Mouse (Mus musculus): ENCODE measurements around the gene Olfr1309. TPM values are rescaled to one million over a fixed set of nuclear protein-coding genes. Genes with fewer than 3 reads are reported as not detected.
"Not testable (repeated sequence)": the region's sequence is repeated elsewhere in the genome, so short reads cannot be mapped to it uniquely, and the experiment has no call there.

The Olfr1309 gene
- polyA plus RNA-seq (2011; ENCODE audit: insufficient read depth, insufficient read length, low read depth, missing spikeins) = 0.15 TPM in 1 of 2 replicates, not detected in the other

- no peaks in the 10 kb centered on the region for H3K4me1 ChIP-seq (ENCODE audit: control insufficient read depth, insufficient read depth, low read length)
- no peaks in the 10 kb centered on the region for H3K9me3 ChIP-seq (replicated peaks; ENCODE audit: control insufficient read depth, insufficient read depth, low read length, poor library complexity, severe bottlenecking)
- no peak within 1 kb of the TSS for H3K27ac ChIP-seq (ENCODE audit: insufficient read depth, low read length)
- no peaks in the 10 kb centered on the region for H3K27me3 ChIP-seq (ENCODE audit: control insufficient read depth, insufficient read depth, low read length, poor library complexity, severe bottlenecking)
- H3K36me3 ChIP-seq (ENCODE audit: control insufficient read depth, insufficient read depth, low read length, poor library complexity, severe bottlenecking) = no peaks in the 10 kb centered on the region
- no peak within 1 kb of the TSS for H3K9ac ChIP-seq (ENCODE audit: low read depth, poor library complexity, severe bottlenecking)
- H3K4me3 ChIP-seq (ENCODE audit: low read depth, low read length) = no peak within 1 kb of the TSS
- TF ChIP-seq EP300 (IDR thresholded peaks at IDR 0.05; ENCODE audit: insufficient read depth, low read depth, low read length) (no peak), POLR2A (IDR thresholded peaks at IDR 0.05; ENCODE audit: insufficient read depth, low read length) (no peak), CTCF (IDR thresholded peaks at IDR 0.05; ENCODE audit: low read depth, low read length) (no peak)
These were observed at the start of gene Olfr1309 for GRCm38 (mm10) chr2:111990181-111990580. Gene Olfr1309, minus strand, starts transcription at chr2:111990281.

- H3K36me3 ChIP-seq (ENCODE audit: control insufficient read depth, insufficient read depth, low read length, poor library complexity, severe bottlenecking); H3K27ac ChIP-seq (ENCODE audit: insufficient read depth, low read length); H3K27me3 ChIP-seq (ENCODE audit: control insufficient read depth, insufficient read depth, low read length, poor library complexity, severe bottlenecking): not testable (repeated sequence)
These were observed 36.9 kb upstream of the Olfr1309 start for GRCm38 (mm10) chr2:112026971-112027370.

GRCm38 (mm10) chr2:112024312-112024711, 34.2 kb upstream of the Olfr1309 start, which contains the start of gene Olfr1311:
Gene Olfr1311, minus strand, starts transcription at chr2:112024412.
- no peak within 1 kb of the TSS for H3K9ac ChIP-seq (ENCODE audit: low read depth, poor library complexity, severe bottlenecking)
- TF ChIP-seq CTCF (IDR thresholded peaks at IDR 0.05; ENCODE audit: low read depth, low read length) = no peak
- TF ChIP-seq EP300 (IDR thresholded peaks at IDR 0.05; ENCODE audit: insufficient read depth, low read depth, low read length) = no peak
- TF ChIP-seq POLR2A (IDR thresholded peaks at IDR 0.05; ENCODE audit: insufficient read depth, low read length) = no peak
- no peaks in the 10 kb centered on the region for H3K4me1 ChIP-seq (ENCODE audit: control insufficient read depth, insufficient read depth, low read length)
- H3K27me3 ChIP-seq (ENCODE audit: control insufficient read depth, insufficient read depth, low read length, poor library complexity, severe bottlenecking) = no peaks in the 10 kb centered on the region
- no peaks in the 10 kb centered on the region for H3K36me3 ChIP-seq (ENCODE audit: control insufficient read depth, insufficient read depth, low read length, poor library complexity, severe bottlenecking)
- H3K4me3 ChIP-seq (ENCODE audit: low read depth, low read length) = no peak within 1 kb of the TSS
- H3K27ac ChIP-seq (ENCODE audit: insufficient read depth, low read length) = no peak within 1 kb of the TSS
- H3K9me3 ChIP-seq (replicated peaks; ENCODE audit: control insufficient read depth, insufficient read depth, low read length, poor library complexity, severe bottlenecking) = no peaks in the 10 kb centered on the region

More at GRCm38 (mm10) chr2:112026971-112027370, 36.9 kb upstream of the Olfr1309 start:
- not testable (repeated sequence) for H3K9me3 ChIP-seq (replicated peaks; ENCODE audit: control insufficient read depth, insufficient read depth, low read length, poor library complexity, severe bottlenecking); H3K4me1 ChIP-seq (ENCODE audit: control insufficient read depth, insufficient read depth, low read length); H3K9ac ChIP-seq (ENCODE audit: low read depth, poor library complexity, severe bottlenecking); H3K4me3 ChIP-seq (ENCODE audit: low read depth, low read length)

- Histone ChIP-seq H3K27ac (ENCODE audit: insufficient read depth, low read length) (no peak overlapping the region), H3K4me1 (ENCODE audit: control insufficient read depth, insufficient read depth, low read length) (no peaks in the 10 kb centered on the region)
- TF ChIP-seq EP300 (IDR thresholded peaks at IDR 0.05; ENCODE audit: insufficient read depth, low read depth, low read length) = no peak
- TF ChIP-seq POLR2A (IDR thresholded peaks at IDR 0.05; ENCODE audit: insufficient read depth, low read length) = no peak
These were observed 24.8 kb upstream of the Olfr1309 start for GRCm38 (mm10) chr2:112014900-112015299.

GRCm38 (mm10) chr2:112012608-112013007, 22.5 kb upstream of the Olfr1309 start, which contains the start of gene Olfr1310:
Gene Olfr1310, minus strand, starts transcription at chr2:112012708.
- Histone ChIP-seq H3K27ac (ENCODE audit: insufficient read depth, low read length) (no peak within 1 kb of the TSS), H3K4me1 (ENCODE audit: control insufficient read depth, insufficient read depth, low read length) (no peaks in the 10 kb centered on the region), H3K27me3 (ENCODE audit: control insufficient read depth, insufficient read depth, low read length, poor library complexity, severe bottlenecking) (no peaks in the 10 kb centered on the region), H3K9me3 (replicated peaks; ENCODE audit: control insufficient read depth, insufficient read depth, low read length, poor library complexity, severe bottlenecking) (no peaks in the 10 kb centered on the region), H3K4me3 (ENCODE audit: low read depth, low read length) (no peak within 1 kb of the TSS), H3K9ac (ENCODE audit: low read depth, poor library complexity, severe bottlenecking) (no peak within 1 kb of the TSS), H3K36me3 (ENCODE audit: control insufficient read depth, insufficient read depth, low read length, poor library complexity, severe bottlenecking) (no peaks in the 10 kb centered on the region)
- TF ChIP-seq POLR2A (IDR thresholded peaks at IDR 0.05; ENCODE audit: insufficient read depth, low read length) (no peak), EP300 (IDR thresholded peaks at IDR 0.05; ENCODE audit: insufficient read depth, low read depth, low read length) (no peak), CTCF (IDR thresholded peaks at IDR 0.05; ENCODE audit: low read depth, low read length) (no peak)

More at GRCm38 (mm10) chr2:112014900-112015299, 24.8 kb upstream of the Olfr1309 start:
- H3K36me3 ChIP-seq (ENCODE audit: control insufficient read depth, insufficient read depth, low read length, poor library complexity, severe bottlenecking) = no peaks in the 10 kb centered on the region
- no peak overlapping the region for H3K9ac ChIP-seq (ENCODE audit: low read depth, poor library complexity, severe bottlenecking)
- H3K9me3 ChIP-seq (replicated peaks; ENCODE audit: control insufficient read depth, insufficient read depth, low read length, poor library complexity, severe bottlenecking) = no peaks in the 10 kb centered on the region
- no peaks in the 10 kb centered on the region for H3K27me3 ChIP-seq (ENCODE audit: control insufficient read depth, insufficient read depth, low read length, poor library complexity, severe bottlenecking)
- H3K4me3 ChIP-seq (ENCODE audit: low read depth, low read length) = no peak overlapping the region

GRCm38 (mm10) chr2:111964844-111965243, 25.2 kb downstream of the Olfr1309 start, which contains the start of gene Olfr1308:
Gene Olfr1308, minus strand, starts transcription at chr2:111964944.
- no peaks in the 10 kb centered on the region for H3K9me3 ChIP-seq (replicated peaks; ENCODE audit: control insufficient read depth, insufficient read depth, low read length, poor library complexity, severe bottlenecking)
- TF ChIP-seq POLR2A (IDR thresholded peaks at IDR 0.05; ENCODE audit: insufficient read depth, low read length) (no peak), CTCF (IDR thresholded peaks at IDR 0.05; ENCODE audit: low read depth, low read length) (no peak), EP300 (IDR thresholded peaks at IDR 0.05; ENCODE audit: insufficient read depth, low read depth, low read length) (no peak)
- H3K36me3 ChIP-seq (ENCODE audit: control insufficient read depth, insufficient read depth, low read length, poor library complexity, severe bottlenecking) = no peaks in the 10 kb centered on the region

More at GRCm38 (mm10) chr2:111964844-111965243, 25.2 kb downstream of the Olfr1309 start, which contains the start of gene Olfr1308:
- no peak within 1 kb of the TSS for H3K27ac ChIP-seq (ENCODE audit: insufficient read depth, low read length)
- no peaks in the 10 kb centered on the region for H3K27me3 ChIP-seq (ENCODE audit: control insufficient read depth, insufficient read depth, low read length, poor library complexity, severe bottlenecking)
- no peak within 1 kb of the TSS for H3K9ac ChIP-seq (ENCODE audit: low read depth, poor library complexity, severe bottlenecking)
- H3K4me1 ChIP-seq (ENCODE audit: control insufficient read depth, insufficient read depth, low read length) = no peaks in the 10 kb centered on the region
- H3K4me3 ChIP-seq (ENCODE audit: low read depth, low read length) = no peak within 1 kb of the TSS
